In the genomic region with DNA sequence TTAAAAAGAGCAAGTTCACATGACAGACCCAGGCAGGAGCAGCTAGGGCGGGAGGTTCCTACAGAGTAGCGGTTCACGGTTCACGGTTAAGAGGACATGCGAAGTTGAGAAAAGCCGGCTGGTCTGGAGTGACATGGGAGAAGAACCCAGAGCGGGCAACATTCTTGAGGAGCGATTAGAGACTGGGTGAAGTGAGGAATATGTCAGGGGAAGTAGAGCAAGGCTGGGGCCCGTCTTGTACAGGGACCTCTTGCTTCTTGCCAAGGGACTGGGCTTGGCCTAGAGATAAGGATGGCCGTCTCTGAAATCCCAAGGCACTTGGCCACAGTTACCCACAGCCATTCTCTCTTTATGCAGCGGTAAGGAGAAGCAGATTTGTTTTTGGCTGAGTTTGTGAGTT, we compare ENCODE assay signal across 8 mouse cellular contexts. TPM values are rescaled to one million over a fixed set of nuclear protein-coding genes. Genes with fewer than 3 reads are reported as not detected.
DNase-seq lines count a peak whose midpoint lies in the region; ATAC-seq and TF ChIP-seq lines count a peak whose summit lies in the region.
"Had no signal": no experiment of that assay in that cellular context is flagged by ENCODE, and none has a peak within 500 bp of the region (broad histone marks: within the 10 kb centered on the region; RNA-seq: fewer than 3 reads in every experiment).

No protein-coding gene starts in this region.

- H3K4me1 ChIP-seq in heart, postnatal 0 days (ENCODE audit: control insufficient read depth, insufficient read depth), result peaks cover 10% of the 10 kb centered on the region; the same call in 1 of the 2 replicates
- peaks cover 33% of the 10 kb centered on the region for H3K4me1 ChIP-seq in liver, postnatal 0 days (ENCODE audit: insufficient read depth)

- TF ChIP-seq POLR2A in brain, embryonic 14.5 days (IDR thresholded peaks at IDR 0.05; ENCODE audit: borderline replicate concordance, extremely low read depth, insufficient read depth, insufficient read length, poor library complexity, severe bottlenecking), result no peak

- H3K27ac ChIP-seq in heart, postnatal 0 days (ENCODE audit: low read depth), result peak overlapping the region; percentile 93
- peak overlapping the region; percentile 61 for H3K27ac ChIP-seq in liver, postnatal 0 days (ENCODE audit: low read depth)

- H3K4me3 ChIP-seq in heart, postnatal 0 days (ENCODE audit: low read depth, low read length), result peak overlapping the region; percentile 87
- peak overlapping the region; percentile 92 for H3K4me3 ChIP-seq in liver, postnatal 0 days (ENCODE audit: low read depth, low read length)

- H3K36me3 ChIP-seq in heart, postnatal 0 days (replicated peaks; ENCODE audit: control insufficient read depth, insufficient read depth, low read length), result peaks cover 5% of the 10 kb centered on the region; the same call in 1 of the 2 replicates
- H3K36me3 ChIP-seq in liver, postnatal 0 days (replicated peaks; ENCODE audit: insufficient read depth, low read length), result peaks cover 3% of the 10 kb centered on the region; the same call in 1 of the 2 replicates

- H3K4me2 ChIP-seq in heart, postnatal 0 days (ENCODE audit: low read depth, low read length), result peak overlapping the region; percentile 78
- peak overlapping the region; percentile 98 for H3K4me2 ChIP-seq in liver, postnatal 0 days (ENCODE audit: low read depth, low read length)

- no peak for ATAC-seq in heart, postnatal 0 days (ENCODE audit: insufficient read depth, low read depth)
- peak; percentile 30; the same call in 1 of the 2 replicates for ATAC-seq in liver, postnatal 0 days

- 14% methylated on average over 11 of the region's 11 CpGs for WGBS in heart, postnatal 0 days
- 26% methylated on average over 11 of the region's 11 CpGs for WGBS in liver, postnatal 0 days (ENCODE audit: insufficient replicate concordance)

- no peaks in the 10 kb centered on the region for H3K27me3 ChIP-seq in heart, postnatal 0 days (ENCODE audit: control insufficient read depth, insufficient read depth, low read length)
- H3K27me3 ChIP-seq in liver, postnatal 0 days (ENCODE audit: insufficient read depth, low read length), result no peaks in the 10 kb centered on the region

- H3K9ac ChIP-seq in heart, postnatal 0 days (replicated peaks; ENCODE audit: low read depth, low read length), result peak overlapping the region; percentile 92
- H3K9ac ChIP-seq in liver, postnatal 0 days (replicated peaks), result peak overlapping the region; percentile 87

- peak; percentile 24 for DNase-seq in 416B (ENCODE audit: low read depth)
- peak; percentile 52 for DNase-seq in brain, embryonic 14.5 days (ENCODE audit: low read depth)
- no peak for DNase-seq in heart, postnatal 0 days (ENCODE audit: low spot score)
- peak; percentile 26 for DNase-seq in liver, postnatal 0 days
- DNase-seq in spleen, postnatal 14 days (ENCODE audit: low spot score in 2 of 2), result no peak
- DNase-seq in right cerebral cortex, postnatal 36 days (ENCODE audit: low spot score in 2 of 2), result no peak
- no peak for DNase-seq in testis, postnatal 14 days (ENCODE audit: low spot score)
- DNase-seq: lung, postnatal 36 days had no signal

- H3K9me3 ChIP-seq in heart, postnatal 0 days (replicated peaks; ENCODE audit: control insufficient read depth, low read length), result no peaks in the 10 kb centered on the region
- no peaks in the 10 kb centered on the region for H3K9me3 ChIP-seq in liver, postnatal 0 days (ENCODE audit: low read length)

- TF ChIP-seq CTCF in brain, embryonic 14.5 days (IDR thresholded peaks at IDR 0.05; ENCODE audit: borderline replicate concordance, extremely low read depth, insufficient read depth, insufficient read length), result no peak
- TF ChIP-seq CTCF in heart, postnatal 0 days (IDR thresholded peaks at IDR 0.05; ENCODE audit: low read depth), result no peak
- no peak for TF ChIP-seq CTCF in liver, postnatal 0 days (IDR thresholded peaks at IDR 0.05; ENCODE audit: low read depth)

- TF ChIP-seq EP300 in heart, postnatal 0 days (IDR thresholded peaks at IDR 0.05; ENCODE audit: low read depth), result no peak
- no peak for TF ChIP-seq EP300 in liver, postnatal 0 days (IDR thresholded peaks at IDR 0.05; ENCODE audit: low read depth)

RNA-seq across cellular contexts. Expression of gene F2r, which starts 1.8 kb away (rescaled TPM):
- polyA plus RNA-seq in brain, embryonic 14.5 days (2012; rRNA removed), result 28.7 and 46.5 TPM in 2 replicates
- total RNA-seq in heart, postnatal 0 days (2014; rRNA removed; ENCODE audit: low replicate concordance), result 105 and 161 TPM in 2 replicates
- 62.1 and 63.9 TPM in 2 replicates for polyA plus RNA-seq in heart, postnatal 0 days (2015; fragmentation: Nextera tagmentation; extraction: Ambion mirVana)
- 25.5 and 28.6 TPM in 2 replicates for polyA plus RNA-seq in liver, postnatal 0 days (2015; fragmentation: Nextera tagmentation; extraction: Ambion mirVana)

Comparison
In these comparisons a context has a peak if more than half of its experiments do, and no peak if none do; other contexts are left out.
1. DNase-seq: peak in 416B (single experiment), brain, embryonic 14.5 days (single experiment) and liver, postnatal 0 days (single experiment); none in heart, postnatal 0 days (single experiment), spleen, postnatal 14 days (0 of 2), right cerebral cortex, postnatal 36 days (0 of 2) and testis, postnatal 14 days (single experiment).